Mouse (Mus musculus): ENCODE measurements around the gene Parp8. TPM values are rescaled to one million over a fixed set of nuclear protein-coding genes. Genes with fewer than 3 reads are reported as not detected.

Parp8 gene
- polyA plus RNA-seq (2014; fragmentation: Illumina TruSeq; extraction: RNeasy Lipid Tissue Mini Kit (QIAGEN cat#74804); ENCODE audit: low read depth, low replicate concordance): 9.2 TPM

DNA sequence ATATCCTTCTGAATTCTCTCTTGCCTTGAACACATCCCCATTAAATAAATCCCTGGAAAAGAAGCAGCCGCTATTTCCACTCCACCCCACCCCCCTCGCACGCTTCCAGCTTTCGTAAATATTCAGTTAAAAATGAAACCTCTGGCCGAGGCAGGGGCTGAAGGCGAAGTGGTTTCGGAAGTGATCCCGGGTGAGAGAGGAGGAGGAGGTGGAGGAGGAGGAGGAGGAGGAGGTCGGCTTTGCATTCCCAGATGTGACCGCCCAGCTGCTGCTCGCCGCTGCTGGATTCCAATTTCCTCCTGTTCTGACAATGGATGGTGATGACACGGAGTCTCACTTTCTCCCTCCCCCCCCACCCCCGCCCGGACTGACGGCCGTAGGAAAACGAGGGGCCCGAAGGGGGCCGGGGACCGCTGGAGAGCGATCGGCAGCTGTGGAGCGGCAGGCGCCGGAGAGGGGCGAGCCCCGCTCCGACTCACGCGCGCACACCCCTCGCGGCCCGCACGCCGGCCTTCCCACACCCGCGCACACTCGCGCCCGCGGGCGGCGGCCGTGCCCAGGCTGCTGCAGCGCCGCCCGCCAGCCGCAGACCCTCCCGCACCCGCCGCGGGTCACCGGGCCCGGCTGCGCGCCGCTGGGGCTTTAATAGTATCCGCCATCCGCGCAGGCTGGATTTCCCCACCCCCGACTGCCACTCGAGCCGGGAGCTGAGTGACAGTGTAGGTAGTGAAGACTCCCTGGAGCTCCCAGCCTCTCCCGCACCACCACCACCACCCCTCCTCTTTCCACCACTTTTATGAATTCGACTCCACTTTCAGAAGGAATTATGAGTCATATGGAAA lies at the start of gene Parp8:
Gene Parp8, minus strand, starts transcription at position 312 of the 842 bp plus-strand sequence.

Other genes with a start within 250 kb of the Parp8 start
- 16.1 TPM for gene Emb, start 183.0 kb upstream of the Parp8 start, polyA plus RNA-seq (2014; fragmentation: Illumina TruSeq; extraction: RNeasy Lipid Tissue Mini Kit (QIAGEN cat#74804); ENCODE audit: low read depth, low replicate concordance)
- gene Gm17509, start 195.5 kb upstream of the Parp8 start, polyA plus RNA-seq (2014; fragmentation: Illumina TruSeq; extraction: RNeasy Lipid Tissue Mini Kit (QIAGEN cat#74804); ENCODE audit: low read depth, low replicate concordance): not detected

Data from testis, adult 10 weeks (tissue).